Mouse (Mus musculus): ENCODE measurements at regions not wholly inside any gene's neighbourhood (a gene's known extent, or its start where the extent isn't known, plus 50 kb on each side); places are given as distances from the start of the nearest gene placed in this dataset.
A peak's percentile ranks its signal among the peaks of the same experiment; 100 is the strongest.

GRCm38 (mm10) chr9:61047289-61047688 lies 252.9 kb downstream of the Uaca start:
- H3K4me1 ChIP-seq (replicated peaks): no peaks in the 10 kb centered on the region; the same call in 1 of the 2 replicates
- peaks cover 3% of the 10 kb centered on the region; the same call in 1 of the 2 replicates for H3K9me3 ChIP-seq (replicated peaks)
- no peak overlapping the region for H3K4me2 ChIP-seq
- no peak for ATAC-seq (ENCODE audit: insufficient number of reproducible peaks, low FRiP score)
- 44% methylated on average over 11 of the region's 11 CpGs for WGBS
- no peak overlapping the region for H3K27ac ChIP-seq (ENCODE audit: poor library complexity, severe bottlenecking)
- no peaks in the 10 kb centered on the region for H3K36me3 ChIP-seq
- no peak overlapping the region for H3K4me3 ChIP-seq
- peaks cover 47% of the 10 kb centered on the region for H3K27me3 ChIP-seq (replicated peaks)
- no peak overlapping the region for H3K9ac ChIP-seq

DNA sequence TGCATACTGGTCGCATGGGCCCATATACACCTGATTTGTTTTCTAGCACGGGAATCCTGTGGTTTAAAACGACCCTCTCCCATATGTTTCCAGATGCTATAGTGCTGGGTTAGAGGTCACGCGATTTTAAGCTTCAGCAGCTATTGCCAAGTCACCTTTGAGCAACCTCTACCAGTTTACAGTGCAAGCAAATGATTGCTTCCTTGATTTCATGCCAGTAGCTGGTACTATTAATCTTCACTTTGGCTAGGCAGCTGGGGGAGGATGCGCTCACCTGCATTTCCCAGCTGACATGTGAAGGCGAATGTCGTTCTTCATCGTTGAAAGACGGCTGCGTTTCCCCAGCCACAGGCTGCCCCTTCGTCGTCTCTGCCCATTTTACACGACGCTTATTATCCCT lies 254.2 kb downstream of the Uaca start:
- Histone ChIP-seq H3K4me2 (no peak overlapping the region), H3K9ac (no peak overlapping the region), H3K27me3 (replicated peaks) (peaks cover 40% of the 10 kb centered on the region), H3K36me3 (no peaks in the 10 kb centered on the region), H3K9me3 (replicated peaks) (0 out of 2 replicates have a peak, but pooled peaks cover 3% of the 10 kb centered on the region), H3K27ac (ENCODE audit: poor library complexity, severe bottlenecking) (no peak overlapping the region), H3K4me1 (replicated peaks) (no peaks in the 10 kb centered on the region; the same call in 1 of the 2 replicates), H3K4me3 (no peak overlapping the region)
- ATAC-seq (ENCODE audit: insufficient number of reproducible peaks, low FRiP score): no peak
- WGBS: 79% methylated on average over 15 of the region's 15 CpGs

DNA sequence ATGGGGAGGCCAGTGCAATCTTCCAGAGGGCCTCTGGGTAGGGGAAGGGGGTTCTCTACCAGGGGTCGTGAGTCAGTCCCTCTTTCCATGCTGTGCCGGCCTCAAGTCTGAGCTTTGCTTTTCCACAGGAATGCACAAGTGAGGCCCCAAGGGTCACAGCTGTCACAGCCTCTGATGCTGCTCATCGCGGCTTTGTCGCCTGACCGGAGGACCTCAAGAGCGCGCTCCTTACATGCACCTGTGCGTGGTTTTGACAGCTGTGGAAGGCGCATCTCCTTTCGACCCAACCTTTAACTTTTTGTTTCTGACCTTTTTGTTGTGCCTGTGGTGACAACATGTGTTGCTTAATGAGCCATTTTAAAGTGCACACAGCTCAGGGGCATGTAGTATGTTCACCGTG lies 258.3 kb downstream of the Uaca start:
- Histone ChIP-seq H3K4me1 (replicated peaks) (peaks cover 25% of the 10 kb centered on the region), H3K27ac (ENCODE audit: poor library complexity, severe bottlenecking) (no peak overlapping the region), H3K36me3 (no peaks in the 10 kb centered on the region), H3K9ac (no peak overlapping the region), H3K9me3 (replicated peaks) (0 out of 2 replicates have a peak, but pooled peaks cover 3% of the 10 kb centered on the region), H3K4me2 (no peak overlapping the region), H3K4me3 (no peak overlapping the region), H3K27me3 (replicated peaks) (peaks cover 50% of the 10 kb centered on the region)
- no peak for ATAC-seq (ENCODE audit: insufficient number of reproducible peaks, low FRiP score)
- 91% methylated on average over 12 of the region's 12 CpGs for whole genome bisulfite sequencing

DNA sequence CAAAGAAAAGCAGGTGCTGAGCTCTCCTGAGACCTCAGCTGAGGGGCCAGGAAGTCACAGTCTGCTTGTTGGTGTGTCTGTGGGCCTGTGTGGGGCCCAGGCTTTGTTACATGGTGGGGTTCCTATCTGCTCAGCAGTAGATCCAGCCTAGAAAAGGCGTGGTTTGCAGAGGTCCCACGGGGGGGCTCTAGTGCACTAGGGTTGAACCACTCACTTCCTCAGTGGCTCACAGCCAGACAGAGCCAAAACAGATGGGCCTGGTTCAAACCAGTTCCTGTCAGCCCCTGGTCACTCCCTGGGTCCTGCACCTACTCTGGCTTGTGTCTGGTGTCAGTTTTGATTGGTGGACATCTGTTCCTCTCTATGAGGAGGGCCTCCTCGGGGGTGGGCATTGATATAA lies 260.1 kb downstream of the Uaca start:
- H3K4me2 ChIP-seq: no peak overlapping the region
- no peaks in the 10 kb centered on the region for H3K36me3 ChIP-seq
- no peak overlapping the region for H3K27ac ChIP-seq (ENCODE audit: poor library complexity, severe bottlenecking)
- peaks cover 25% of the 10 kb centered on the region for H3K4me1 ChIP-seq (replicated peaks)
- peaks cover 41% of the 10 kb centered on the region for H3K27me3 ChIP-seq (replicated peaks)
- H3K9ac ChIP-seq: no peak overlapping the region
- 2% methylated on average over 3 of the region's 3 CpGs for whole genome bisulfite sequencing
- peak; percentile 84 for ATAC-seq (ENCODE audit: insufficient number of reproducible peaks, low FRiP score)
- no peak overlapping the region for H3K4me3 ChIP-seq
- 0 out of 2 replicates have a peak, but pooled peaks cover 3% of the 10 kb centered on the region for H3K9me3 ChIP-seq (replicated peaks)

DNA sequence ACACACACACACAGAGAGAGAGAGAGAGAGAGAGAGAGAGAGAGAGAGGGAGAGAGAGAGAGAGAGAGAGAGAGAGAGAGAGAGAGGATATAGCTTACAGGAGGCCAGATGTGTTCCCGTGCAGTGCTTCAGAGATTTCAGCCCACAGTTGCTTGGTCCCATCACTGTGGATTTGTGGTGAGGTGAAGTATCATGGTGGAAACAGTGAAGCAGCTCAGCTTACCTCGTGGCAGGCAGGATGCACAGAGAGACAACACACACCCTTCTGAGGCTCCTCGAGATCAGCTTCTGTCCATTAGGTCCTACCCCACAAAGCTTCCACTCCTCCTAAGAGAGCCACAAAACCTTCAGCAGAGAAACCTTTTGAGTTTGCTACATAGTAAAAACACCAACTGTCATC lies 261.1 kb downstream of the Uaca start:
- Histone ChIP-seq H3K9ac (no peak overlapping the region), H3K27me3 (replicated peaks) (peaks cover 39% of the 10 kb centered on the region), H3K4me2 (no peak overlapping the region), H3K36me3 (no peaks in the 10 kb centered on the region), H3K27ac (ENCODE audit: poor library complexity, severe bottlenecking) (no peak overlapping the region), H3K9me3 (replicated peaks) (peaks cover 11% of the 10 kb centered on the region), H3K4me3 (no peak overlapping the region), H3K4me1 (replicated peaks) (peaks cover 25% of the 10 kb centered on the region)
- 57% methylated on average over 3 of the region's 3 CpGs for WGBS
- ATAC-seq (ENCODE audit: insufficient number of reproducible peaks, low FRiP score): no peak

GRCm38 (mm10) chr9:61055928-61056730 lies 261.8 kb downstream of the Uaca start:
- Histone ChIP-seq H3K9me3 (replicated peaks) (peaks cover 9% of the 10 kb centered on the region), H3K36me3 (no peaks in the 10 kb centered on the region), H3K4me1 (replicated peaks) (peaks cover 25% of the 10 kb centered on the region), H3K4me3 (no peak overlapping the region), H3K27ac (ENCODE audit: poor library complexity, severe bottlenecking) (no peak overlapping the region), H3K4me2 (no peak overlapping the region), H3K27me3 (replicated peaks) (peaks cover 39% of the 10 kb centered on the region), H3K9ac (no peak overlapping the region)
- 66% methylated on average over 15 of the region's 15 CpGs for WGBS
- ATAC-seq (ENCODE audit: insufficient number of reproducible peaks, low FRiP score): no peak

GRCm38 (mm10) chr9:61056731-61057270 lies 262.5 kb downstream of the Uaca start:
- Histone ChIP-seq H3K9me3 (replicated peaks) (peaks cover 8% of the 10 kb centered on the region), H3K9ac (no peak overlapping the region), H3K4me1 (replicated peaks) (peaks cover 25% of the 10 kb centered on the region), H3K27me3 (replicated peaks) (peaks cover 39% of the 10 kb centered on the region), H3K27ac (ENCODE audit: poor library complexity, severe bottlenecking) (no peak overlapping the region), H3K4me3 (no peak overlapping the region), H3K36me3 (no peaks in the 10 kb centered on the region), H3K4me2 (no peak overlapping the region)
- ATAC-seq (ENCODE audit: insufficient number of reproducible peaks, low FRiP score): no peak
- 24% methylated on average over 10 of the region's 10 CpGs for WGBS

DNA sequence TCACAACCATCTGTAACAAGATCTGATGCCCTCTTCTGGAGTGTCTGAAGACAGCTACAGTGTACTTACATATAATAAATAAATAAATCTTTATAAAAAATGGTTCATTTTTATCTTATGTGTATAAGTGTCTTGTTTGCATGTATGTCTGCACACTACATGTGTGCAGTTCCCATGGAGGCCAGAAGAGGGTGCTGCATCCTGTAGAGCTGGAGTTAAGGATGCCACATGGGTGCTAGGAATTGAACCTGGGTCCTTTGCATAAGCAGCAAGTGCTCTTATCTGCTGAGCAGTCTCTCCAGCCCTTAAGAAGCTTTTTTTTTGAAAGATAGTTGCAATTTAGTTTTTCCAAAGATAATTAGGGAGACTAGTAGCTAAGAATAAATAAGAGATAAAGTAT lies 264.9 kb downstream of the Uaca start:
- no peak overlapping the region for H3K27ac ChIP-seq (ENCODE audit: poor library complexity, severe bottlenecking)
- no peaks in the 10 kb centered on the region for H3K36me3 ChIP-seq
- H3K4me3 ChIP-seq: no peak overlapping the region
- no peak overlapping the region for H3K9ac ChIP-seq
- ATAC-seq (ENCODE audit: insufficient number of reproducible peaks, low FRiP score): no peak
- H3K4me2 ChIP-seq: no peak overlapping the region
- H3K9me3 ChIP-seq (replicated peaks): peaks cover 8% of the 10 kb centered on the region
- peaks cover 21% of the 10 kb centered on the region for H3K4me1 ChIP-seq (replicated peaks)
- H3K27me3 ChIP-seq (replicated peaks): peaks cover 39% of the 10 kb centered on the region

DNA sequence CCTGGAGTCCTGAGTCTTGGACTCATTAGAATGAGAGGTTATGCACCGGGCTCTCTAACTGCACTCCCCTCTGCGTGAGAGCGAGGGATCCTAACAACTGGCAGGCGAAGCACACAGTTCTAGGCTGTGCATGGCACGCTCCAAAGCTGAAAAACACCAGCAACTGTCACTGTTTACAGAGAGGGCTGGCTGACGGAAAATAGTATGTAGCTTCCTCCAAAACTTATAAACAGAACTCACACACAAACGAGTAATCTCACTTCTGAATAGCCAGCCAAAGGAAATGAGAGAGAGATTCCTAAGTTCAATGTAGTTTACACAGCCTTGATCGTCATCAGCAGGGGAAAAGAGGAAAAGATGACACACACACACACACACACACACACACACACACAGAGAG lies 266.6 kb downstream of the Uaca start:
- no peak overlapping the region for H3K4me2 ChIP-seq
- H3K27ac ChIP-seq (ENCODE audit: poor library complexity, severe bottlenecking): no peak overlapping the region
- peaks cover 8% of the 10 kb centered on the region for H3K9me3 ChIP-seq (replicated peaks)
- no peaks in the 10 kb centered on the region for H3K36me3 ChIP-seq
- H3K9ac ChIP-seq: no peak overlapping the region
- 63% methylated on average over 8 of the region's 8 CpGs for WGBS
- H3K4me3 ChIP-seq: no peak overlapping the region
- ATAC-seq (ENCODE audit: insufficient number of reproducible peaks, low FRiP score): no peak
- peaks cover 20% of the 10 kb centered on the region for H3K4me1 ChIP-seq (replicated peaks)
- peaks cover 29% of the 10 kb centered on the region for H3K27me3 ChIP-seq (replicated peaks)

GRCm38 (mm10) chr9:61064714-61065305 lies 270.5 kb downstream of the Uaca start:
- Histone ChIP-seq H3K9me3 (replicated peaks) (peaks cover 4% of the 10 kb centered on the region), H3K36me3 (no peaks in the 10 kb centered on the region), H3K27me3 (replicated peaks) (peaks cover 8% of the 10 kb centered on the region), H3K4me2 (no peak overlapping the region), H3K27ac (ENCODE audit: poor library complexity, severe bottlenecking) (peak overlapping the region; percentile 44), H3K9ac (no peak overlapping the region), H3K4me1 (replicated peaks) (peaks cover 5% of the 10 kb centered on the region), H3K4me3 (no peak overlapping the region)
- WGBS: 24% methylated on average over 8 of the region's 8 CpGs
- peak; percentile 61 for ATAC-seq (ENCODE audit: insufficient number of reproducible peaks, low FRiP score)

DNA sequence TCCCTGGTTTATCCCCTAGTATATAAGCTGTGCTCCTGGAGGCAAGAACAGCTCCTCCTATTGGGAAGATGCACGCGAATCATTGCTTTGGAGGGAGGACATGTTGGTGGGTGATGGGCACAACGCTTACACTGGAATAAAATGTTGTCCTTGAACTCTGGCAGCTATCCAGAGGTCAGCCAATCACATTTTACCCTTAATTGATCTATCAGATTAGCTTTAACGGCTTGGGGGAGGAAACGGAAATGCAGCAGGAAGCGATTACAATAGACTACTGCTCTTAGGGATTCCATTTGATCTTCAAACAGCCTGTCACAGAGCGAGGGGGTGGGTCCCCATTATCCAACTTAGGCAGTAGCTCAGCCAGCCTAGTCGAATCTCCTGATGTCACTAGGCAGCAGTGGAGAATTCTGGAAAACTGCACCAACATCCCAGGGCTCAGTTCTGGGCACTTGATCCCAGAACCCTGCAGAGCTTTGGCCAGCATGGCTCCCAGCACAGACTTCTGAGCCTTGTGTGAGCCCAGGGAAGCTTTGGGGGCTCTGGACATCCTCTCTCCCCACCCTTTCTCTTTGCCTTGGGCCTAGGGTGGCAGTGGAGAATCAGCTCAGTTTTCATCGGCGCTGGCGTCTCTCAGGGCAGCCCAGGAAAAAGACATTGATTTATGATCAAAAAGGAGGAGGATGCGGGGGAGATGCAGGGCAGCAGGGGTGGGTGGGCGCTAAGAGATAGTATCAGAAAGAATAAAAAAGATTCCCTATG lies 275.4 kb downstream of the Uaca start:
- WGBS: 46% methylated on average over 13 of the region's 13 CpGs
- no peak for ATAC-seq (ENCODE audit: insufficient number of reproducible peaks, low FRiP score)

More for the DNA sequence above, 275.4 kb downstream of the Uaca start:
- Histone ChIP-seq H3K4me2 (no peak overlapping the region), H3K36me3 (no peaks in the 10 kb centered on the region), H3K27ac (ENCODE audit: poor library complexity, severe bottlenecking) (no peak overlapping the region), H3K9ac (no peak overlapping the region), H3K27me3 (replicated peaks) (peaks cover 19% of the 10 kb centered on the region), H3K4me3 (no peak overlapping the region), H3K4me1 (replicated peaks) (peaks cover 4% of the 10 kb centered on the region), H3K9me3 (replicated peaks) (no peaks in the 10 kb centered on the region)

All from heart, embryonic 12.5 days (tissue).